Mouse (Mus musculus) midbrain, embryonic 14.5 days (tissue): ENCODE data around the gene Rhot2. TPM values are rescaled to one million over a fixed set of nuclear protein-coding genes. Genes with fewer than 3 reads are reported as not detected.

ENCODE experiments used
- ATAC-seq: fragments of 200-750 bp; cut with Nextera tagmentation; 2 replicates; pipeline ENCODE4 v1.8.0; 2017; ENCODE audit warnings: moderate number of reproducible peaks, moderate library complexity; ENCODE audit not compliant: low FRiP score, low TSS enrichment
- DNase-seq: peaks from one replicate; pipeline ENCODE4 v3.0.0-alpha.2; 2015
- H3K27ac ChIP-seq: fragments of 300-500 bp; sonication (generic); replicated peaks from 2 replicates; pipeline ENCODE4 v1.5.1; 2014; ENCODE audit warnings: mild to moderate bottlenecking, low read depth, low read length, moderate library complexity
- H3K27me3 ChIP-seq: fragments of 300-500 bp; sonication (generic); 2 replicates; pipeline ENCODE4 v1.6.1; 2014; ENCODE audit warnings: low read length, control low read depth, mixed read lengths; ENCODE audit not compliant: control insufficient read depth, insufficient read depth
- H3K36me3 ChIP-seq: fragments of 300-500 bp; sonication (generic); 2 replicates; pipeline ENCODE4 v1.6.1; 2014; ENCODE audit warnings: low read length, control low read depth; ENCODE audit not compliant: control insufficient read depth, insufficient read depth
- H3K4me1 ChIP-seq: fragments of 300-500 bp; sonication (generic); 2 replicates; pipeline ENCODE4 v1.6.1; 2014; ENCODE audit warnings: mild to moderate bottlenecking, antibody characterized with exemption, low read length, control low read depth; ENCODE audit not compliant: control insufficient read depth, insufficient read depth
- H3K4me2 ChIP-seq: fragments of 300-500 bp; sonication (generic); 2 replicates; pipeline ENCODE4 v1.6.1; 2014; ENCODE audit warnings: mild to moderate bottlenecking, low read length, moderate library complexity
- H3K4me3 ChIP-seq: fragments of 300-500 bp; sonication (generic); replicated peaks from 2 replicates; pipeline ENCODE4 v1.5.1; 2014; ENCODE audit warnings: low read depth, low read length
- H3K9ac ChIP-seq: fragments of 300-500 bp; sonication (generic); replicated peaks from 2 replicates; pipeline ENCODE4 v1.6.1; 2014; ENCODE audit warnings: mild to moderate bottlenecking, low read length, moderate library complexity
- H3K9me3 ChIP-seq: fragments of 300-500 bp; sonication (generic); 2 replicates; pipeline ENCODE4 v1.6.1; 2016; ENCODE audit warnings: low read length, control low read depth, mixed read lengths; ENCODE audit not compliant: control insufficient read depth
- WGBS: fragments of 180-500 bp; shearing (Covaris S2); extraction: QIAGEN DNeasy Blood & Tissue Kit; methylation state at CpG from one replicate; pipeline ENCODE4 v1.1.7; 2014; 5-methylcytosine and 5-hydroxymethylcytosine counted together
- polyA plus RNA-seq: library from polyadenylated mRNA; unstranded; fragments of >200 nt; fragmentation: Nextera tagmentation; extraction: Ambion mirVana; gene quantifications from 2 replicates; pipeline ENCODE4 v1.2.1, GENCODE M21; 2014

Gene Rhot2
- polyA plus RNA-seq, 1 experiment from 2014 or later = 9.6 TPM

- peak overlapping the region; percentile 27; the same call in 1 of the 2 replicates for H3K27ac ChIP-seq
- 22% methylated on average over 4 of the region's 4 CpGs for WGBS
- no peak overlapping the region for H3K9ac ChIP-seq
- DNase-seq = no peak
- no peak for ATAC-seq
- no peak overlapping the region for H3K4me3 ChIP-seq
- peaks cover 25% of the 10 kb centered on the region for H3K4me1 ChIP-seq
- peaks cover 58% of the 10 kb centered on the region for H3K36me3 ChIP-seq
- no peaks in the 10 kb centered on the region for H3K9me3 ChIP-seq
- no peaks in the 10 kb centered on the region for H3K27me3 ChIP-seq
- no peak overlapping the region for H3K4me2 ChIP-seq
Observed at GRCm38 (mm10) chr17:25881691-25882090, 37.0 kb upstream of the Rhot2 start.

- no peak overlapping the region for H3K4me3 ChIP-seq
- peak overlapping the region; percentile 7; the same call in 1 of the 2 replicates for H3K9ac ChIP-seq
- H3K9me3 ChIP-seq = no peaks in the 10 kb centered on the region
- peak overlapping the region; percentile 27; the same call in 1 of the 2 replicates for H3K27ac ChIP-seq
- H3K4me2 ChIP-seq = no peak overlapping the region
- peak; percentile 65 for DNase-seq
- H3K36me3 ChIP-seq = peaks cover 58% of the 10 kb centered on the region
- no peak for ATAC-seq
- peaks cover 31% of the 10 kb centered on the region for H3K4me1 ChIP-seq
- no peaks in the 10 kb centered on the region for H3K27me3 ChIP-seq
- 4% methylated on average over 5 of the region's 5 CpGs for WGBS
Observed at GRCm38 (mm10) chr17:25880913-25881641, 36.4 kb upstream of the Rhot2 start.

GRCm38 (mm10) chr17:25880196-25880910 lies 35.7 kb upstream of the Rhot2 start, which contains the start of gene Wfikkn1:
Gene Wfikkn1, minus strand, starts transcription at chr17:25880858.
- WGBS = 19% methylated on average over 5 of the region's 5 CpGs
- H3K9me3 ChIP-seq = no peaks in the 10 kb centered on the region
- H3K27ac ChIP-seq = peak within 1 kb of the TSS; percentile 27; the same call in 1 of the 2 replicates
- no peak for ATAC-seq
- peaks cover 34% of the 10 kb centered on the region for H3K4me1 ChIP-seq
- no peaks in the 10 kb centered on the region for H3K27me3 ChIP-seq
- peaks cover 57% of the 10 kb centered on the region for H3K36me3 ChIP-seq
- H3K4me3 ChIP-seq = no peak within 1 kb of the TSS
- H3K9ac ChIP-seq = peak within 1 kb of the TSS; percentile 7; the same call in 1 of the 2 replicates
- DNase-seq = no peak
- no peak within 1 kb of the TSS for H3K4me2 ChIP-seq

- H3K4me3 ChIP-seq = no peak overlapping the region
- 64% methylated on average over 8 of the region's 8 CpGs for whole genome bisulfite sequencing
Observed at GRCm38 (mm10) chr17:25879750-25880149, 35.1 kb upstream of the Rhot2 start.

GRCm38 (mm10) chr17:25879261-25879660 lies 34.6 kb upstream of the Rhot2 start:
- peaks cover 37% of the 10 kb centered on the region for H3K4me1 ChIP-seq
- H3K4me3 ChIP-seq = no peak overlapping the region
- peaks cover 46% of the 10 kb centered on the region for H3K36me3 ChIP-seq
- no peaks in the 10 kb centered on the region for H3K27me3 ChIP-seq
- H3K9ac ChIP-seq = no peak overlapping the region
- ATAC-seq (no peak), DNase-seq (peak; percentile 39)
- no peaks in the 10 kb centered on the region for H3K9me3 ChIP-seq
- no peak overlapping the region for H3K4me2 ChIP-seq
- no peak overlapping the region for H3K27ac ChIP-seq
- 40% methylated on average over 4 of the region's 4 CpGs for WGBS

More at GRCm38 (mm10) chr17:25879750-25880149, 35.1 kb upstream of the Rhot2 start:
- DNase-seq (no peak), ATAC-seq (no peak)
- Histone ChIP-seq H3K27me3 (no peaks in the 10 kb centered on the region), H3K4me1 (peaks cover 34% of the 10 kb centered on the region), H3K9ac (no peak overlapping the region), H3K9me3 (no peaks in the 10 kb centered on the region), H3K4me2 (no peak overlapping the region), H3K27ac (no peak overlapping the region), H3K36me3 (peaks cover 51% of the 10 kb centered on the region)

GRCm38 (mm10) chr17:25878611-25879180 lies 34.0 kb upstream of the Rhot2 start:
- WGBS = 85% methylated on average over 19 of the region's 19 CpGs
- Histone ChIP-seq H3K4me2 (no peak overlapping the region), H3K27me3 (no peaks in the 10 kb centered on the region), H3K27ac (no peak overlapping the region), H3K9ac (no peak overlapping the region), H3K36me3 (peaks cover 41% of the 10 kb centered on the region), H3K4me3 (0 out of 2 replicates have a peak overlapping the region, but pooled peaks have one; percentile 1), H3K4me1 (peaks cover 42% of the 10 kb centered on the region), H3K9me3 (no peaks in the 10 kb centered on the region)
- DNase-seq (no peak), ATAC-seq (no peak)

- DNase-seq (no peak), ATAC-seq (no peak)
- Histone ChIP-seq H3K27me3 (no peaks in the 10 kb centered on the region), H3K9ac (no peak overlapping the region), H3K9me3 (no peaks in the 10 kb centered on the region), H3K27ac (no peak overlapping the region), H3K4me3 (0 out of 2 replicates have a peak overlapping the region, but pooled peaks have one; percentile 1), H3K36me3 (peaks cover 33% of the 10 kb centered on the region), H3K4me1 (peaks cover 42% of the 10 kb centered on the region), H3K4me2 (no peak overlapping the region)
- WGBS = 94% methylated on average over 32 of the region's 32 CpGs
Observed at GRCm38 (mm10) chr17:25877741-25878610, 33.3 kb upstream of the Rhot2 start.

- Histone ChIP-seq H3K36me3 (peaks cover 25% of the 10 kb centered on the region), H3K9me3 (no peaks in the 10 kb centered on the region), H3K4me3 (no peak overlapping the region), H3K27me3 (no peaks in the 10 kb centered on the region), H3K4me2 (peak overlapping the region; percentile 97; the same call in 1 of the 2 replicates), H3K9ac (no peak overlapping the region), H3K27ac (no peak overlapping the region), H3K4me1 (peaks cover 38% of the 10 kb centered on the region)
- WGBS = 95% methylated on average over 3 of the region's 3 CpGs
- ATAC-seq (no peak), DNase-seq (no peak)
Observed at GRCm38 (mm10) chr17:25877025-25877424, 32.4 kb upstream of the Rhot2 start.
